8 mouse cellular contexts compared by ENCODE assay signal in the genomic region with DNA sequence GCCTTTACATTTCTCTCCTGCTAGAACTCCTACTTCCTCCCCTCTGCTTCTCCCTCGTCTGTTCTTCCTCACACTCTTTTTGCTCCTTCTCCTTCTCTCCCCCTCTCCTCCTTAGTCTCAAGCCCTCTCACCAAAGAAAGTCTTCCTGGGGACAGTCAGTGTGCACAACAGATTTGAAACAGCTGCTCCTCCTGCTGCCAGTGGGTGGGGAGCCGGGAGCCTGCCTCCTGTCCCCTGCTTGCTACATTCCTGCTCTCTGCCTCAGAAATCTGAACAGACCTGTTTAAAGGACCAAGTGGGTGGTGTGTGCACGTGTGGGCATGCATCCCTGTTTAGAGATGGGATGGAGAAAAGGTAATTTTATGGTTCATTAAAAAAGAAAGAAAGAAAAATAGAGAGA.
A peak's percentile ranks its signal among the peaks of the same experiment; 100 is the strongest.
DNase-seq lines count a peak whose midpoint lies in the region; ATAC-seq lines count a peak whose summit lies in the region.

No protein-coding gene starts in this region.

- no peaks in the 10 kb centered on the region for H3K36me3 ChIP-seq in kidney, embryonic 14.5 days (ENCODE audit: control insufficient read depth, insufficient read depth, low read length)
- H3K36me3 ChIP-seq in forebrain, embryonic 10.5 days (replicated peaks), result no peaks in the 10 kb centered on the region
- no peaks in the 10 kb centered on the region for H3K36me3 ChIP-seq in hindbrain, embryonic 14.5 days (replicated peaks; ENCODE audit: control insufficient read depth, insufficient read depth)

- WGBS in kidney, embryonic 14.5 days, result 3% methylated on average over 3 of the region's 3 CpGs
- WGBS in forebrain, embryonic 10.5 days, result 3% methylated on average over 3 of the region's 3 CpGs
- WGBS in hindbrain, embryonic 14.5 days, result 1% methylated on average over 3 of the region's 3 CpGs

- H3K4me3 ChIP-seq in kidney, embryonic 14.5 days (ENCODE audit: low read length), result no peak overlapping the region
- no peak overlapping the region for H3K4me3 ChIP-seq in forebrain, embryonic 10.5 days
- no peak overlapping the region for H3K4me3 ChIP-seq in hindbrain, embryonic 14.5 days (replicated peaks; ENCODE audit: low read length)

- peak overlapping the region; percentile 84 for H3K27ac ChIP-seq in kidney, embryonic 14.5 days (ENCODE audit: low read depth, low read length)
- peak overlapping the region; percentile 73 for H3K27ac ChIP-seq in forebrain, embryonic 10.5 days
- no peak overlapping the region for H3K27ac ChIP-seq in hindbrain, embryonic 14.5 days

- no peaks in the 10 kb centered on the region for H3K9me3 ChIP-seq in kidney, embryonic 14.5 days (ENCODE audit: control insufficient read depth, low read length)
- H3K9me3 ChIP-seq in forebrain, embryonic 10.5 days, result no peaks in the 10 kb centered on the region
- no peaks in the 10 kb centered on the region for H3K9me3 ChIP-seq in hindbrain, embryonic 14.5 days (ENCODE audit: control insufficient read depth, low read length)

- no peak overlapping the region for H3K4me2 ChIP-seq in kidney, embryonic 14.5 days (replicated peaks; ENCODE audit: low read depth, low read length)
- H3K4me2 ChIP-seq in hindbrain, embryonic 14.5 days (replicated peaks), result no peak overlapping the region

- H3K4me1 ChIP-seq in kidney, embryonic 14.5 days (ENCODE audit: control insufficient read depth, insufficient read depth, low read length), result peaks cover 27% of the 10 kb centered on the region
- H3K4me1 ChIP-seq in forebrain, embryonic 10.5 days, result peaks cover 34% of the 10 kb centered on the region
- no peaks in the 10 kb centered on the region for H3K4me1 ChIP-seq in hindbrain, embryonic 14.5 days (replicated peaks; ENCODE audit: control insufficient read depth, insufficient read depth, low read length)

- no peak for DNase-seq in kidney, postnatal 25 days
- DNase-seq in forebrain, embryonic 10.5 days (ENCODE audit: extremely low spot score, low spot score), result peak; percentile 25
- peak; percentile 28 for DNase-seq in hindbrain, embryonic 14.5 days (ENCODE audit: low spot score)
- DNase-seq in lung, postnatal 10 days, result peak; percentile 42
- peak; percentile 9 for DNase-seq in right cerebral cortex, postnatal 4 days
- DNase-seq in thymus, postnatal 36 days, result no peak
- DNase-seq in liver, result no peak

- H3K27me3 ChIP-seq in kidney, embryonic 14.5 days (ENCODE audit: control insufficient read depth, insufficient read depth, low read length), result no peaks in the 10 kb centered on the region
- no peaks in the 10 kb centered on the region for H3K27me3 ChIP-seq in forebrain, embryonic 10.5 days (ENCODE audit: poor library complexity, severe bottlenecking)
- H3K27me3 ChIP-seq in hindbrain, embryonic 14.5 days (ENCODE audit: control insufficient read depth, insufficient read depth, low read length), result no peaks in the 10 kb centered on the region

- ATAC-seq in kidney, embryonic 14.5 days (ENCODE audit: low FRiP score, low TSS enrichment), result peak; percentile 63; the same call in 1 of the 2 replicates
- 0 out of 2 replicates have a peak, but pooled peaks have one; percentile 57 for ATAC-seq in hindbrain, embryonic 14.5 days (ENCODE audit: low FRiP score)

- H3K9ac ChIP-seq in kidney, embryonic 14.5 days (ENCODE audit: low read depth, low read length), result peak overlapping the region; percentile 31; the same call in 1 of the 2 replicates
- no peak overlapping the region for H3K9ac ChIP-seq in hindbrain, embryonic 14.5 days

Comparison
In these comparisons a context has a peak if more than half of its experiments do, and no peak if none do; other contexts are left out.
1. DNase-seq: peak in forebrain, embryonic 10.5 days (single experiment), hindbrain, embryonic 14.5 days (single experiment), lung, postnatal 10 days (single experiment) and right cerebral cortex, postnatal 4 days (single experiment); none in kidney, postnatal 25 days (0 of 2), thymus, postnatal 36 days (0 of 2) and liver (single experiment).